ENCODE assay signal across 8 mouse cellular contexts in the genomic region with DNA sequence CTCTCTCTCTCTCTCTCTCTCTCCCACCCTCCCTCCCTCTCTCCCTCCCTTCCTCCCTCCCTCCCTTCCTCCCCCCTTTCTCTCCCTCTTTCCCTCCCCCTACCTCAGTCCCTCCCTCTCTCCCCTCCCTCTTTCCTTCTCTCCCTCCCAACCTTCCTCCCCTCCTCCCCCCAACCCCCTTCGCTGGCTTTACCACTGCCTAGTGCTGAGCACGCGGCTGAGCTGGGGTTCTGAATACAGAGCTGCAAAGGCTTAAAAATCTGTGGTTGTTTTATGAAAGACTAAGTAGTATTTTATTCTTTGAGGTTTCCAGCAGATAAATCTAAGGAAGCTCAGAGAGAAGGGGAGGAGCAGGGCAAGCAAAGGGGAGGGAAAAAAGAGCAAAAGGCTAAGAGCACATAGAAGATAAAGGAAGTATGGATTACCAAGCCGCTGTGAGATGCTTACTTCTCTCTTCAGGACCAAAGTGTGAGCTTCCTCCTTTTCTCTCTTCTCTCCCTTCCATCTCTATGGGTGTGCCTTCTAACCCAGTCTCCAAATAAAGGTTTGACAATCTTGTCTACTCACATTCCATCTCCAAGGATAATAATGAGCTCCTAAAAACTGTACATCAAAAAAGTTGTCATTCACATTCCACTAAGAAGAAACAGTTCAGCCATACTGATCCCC. TPM values are rescaled to one million over a fixed set of nuclear protein-coding genes. Genes with fewer than 3 reads are reported as not detected.
DNase-seq lines count a peak whose midpoint lies in the region; ATAC-seq and TF ChIP-seq lines count a peak whose summit lies in the region.

A gene (minus strand): TSS at position 619 of the 669 bp plus-strand sequence.

- ATAC-seq in heart, embryonic 13.5 days (ENCODE audit: extremely low read depth, insufficient number of reproducible peaks, low FRiP score, low TSS enrichment) = no peak
- ATAC-seq in hindbrain, embryonic 11.5 days (ENCODE audit: low FRiP score) = peak; percentile 63
- ATAC-seq in megakaryocyte, adult 5-6 weeks (ENCODE audit: poor library complexity, severe bottlenecking) = no peak

- H3K9ac ChIP-seq in heart, embryonic 13.5 days = peak within 1 kb of the TSS; percentile 37; the same call in 1 of the 2 replicates
- H3K9ac ChIP-seq in hindbrain, embryonic 11.5 days (ENCODE audit: low read depth, low read length) = peak within 1 kb of the TSS; percentile 19; the same call in 1 of the 2 replicates

- no peaks in the 10 kb centered on the region for H3K36me3 ChIP-seq in heart, embryonic 13.5 days
- H3K36me3 ChIP-seq in hindbrain, embryonic 11.5 days (ENCODE audit: control insufficient read depth, insufficient read depth, low read length) = no peaks in the 10 kb centered on the region

- H3K4me2 ChIP-seq in heart, embryonic 13.5 days = peak within 1 kb of the TSS; percentile 62
- H3K4me2 ChIP-seq in hindbrain, embryonic 11.5 days (replicated peaks; ENCODE audit: low read depth, low read length) = peak within 1 kb of the TSS; percentile 41

- H3K9me3 ChIP-seq in heart, embryonic 13.5 days = no peaks in the 10 kb centered on the region
- H3K9me3 ChIP-seq in hindbrain, embryonic 11.5 days (ENCODE audit: control insufficient read depth, low read length) = no peaks in the 10 kb centered on the region

- TF ChIP-seq POLR2A in brain, embryonic 14.5 days (IDR thresholded peaks at IDR 0.05; ENCODE audit: borderline replicate concordance, extremely low read depth, insufficient read depth, insufficient read length, poor library complexity, severe bottlenecking) = no peak

- WGBS in heart, embryonic 13.5 days = 9% methylated on average over 4 of the region's 4 CpGs
- 4% methylated on average over 4 of the region's 4 CpGs for WGBS in hindbrain, embryonic 11.5 days

- TF ChIP-seq CTCF in brain, embryonic 14.5 days (IDR thresholded peaks at IDR 0.05; ENCODE audit: borderline replicate concordance, extremely low read depth, insufficient read depth, insufficient read length) = no peak

- no peak within 1 kb of the TSS for H3K27ac ChIP-seq in heart, embryonic 13.5 days (replicated peaks)
- no peak within 1 kb of the TSS for H3K27ac ChIP-seq in hindbrain, embryonic 11.5 days (ENCODE audit: low read depth, low read length)

- H3K4me1 ChIP-seq in heart, embryonic 13.5 days = no peaks in the 10 kb centered on the region
- H3K4me1 ChIP-seq in hindbrain, embryonic 11.5 days (replicated peaks; ENCODE audit: control insufficient read depth, insufficient read depth, low read length) = no peaks in the 10 kb centered on the region

- no peak for DNase-seq in heart, postnatal 4 days
- DNase-seq in brain, embryonic 14.5 days (ENCODE audit: low read depth) = peak; percentile 80
- DNase-seq in hindbrain, embryonic 11.5 days (ENCODE audit: low spot score) = peak; percentile 31
- peak; percentile 34 for DNase-seq in mesoderm, embryonic 11.5 days (ENCODE audit: low read depth, low spot score)
- DNase-seq in Muller cell, postnatal 12 days (ENCODE audit: inconsistent ontology term) = no peak
- no peak for DNase-seq in gastrocnemius, adult 8-10 months (ENCODE audit: low spot score in 2 of 2)

- H3K27me3 ChIP-seq in heart, embryonic 13.5 days (replicated peaks) = peaks cover 23% of the 10 kb centered on the region
- no peaks in the 10 kb centered on the region for H3K27me3 ChIP-seq in hindbrain, embryonic 11.5 days (ENCODE audit: control insufficient read depth, insufficient read depth, low read length)

- H3K4me3 ChIP-seq in heart, embryonic 13.5 days = peak within 1 kb of the TSS; percentile 42
- peak within 1 kb of the TSS; percentile 29 for H3K4me3 ChIP-seq in hindbrain, embryonic 11.5 days (ENCODE audit: low read depth, low read length)

RNA-seq across cellular contexts. Expression of the gene that starts here (rescaled TPM):
- polyA plus RNA-seq in heart, embryonic 13.5 days (2015; fragmentation: Nextera tagmentation; extraction: Ambion mirVana) = 0.62 and 1.1 TPM in 2 replicates
- under 1 TPM; 0.11 to 0.43 TPM for total RNA-seq in heart, postnatal 4 days (2021)
- polyA plus RNA-seq in brain, embryonic 14.5 days (2012; rRNA removed) = 26.1 and 42.3 TPM in 2 replicates
- 1.4 and 2.8 TPM in 2 replicates for polyA plus RNA-seq in hindbrain, embryonic 11.5 days (2014; fragmentation: Nextera tagmentation; extraction: Ambion mirVana)
- not detected in 2 replicates for total RNA-seq in megakaryocyte, adult 5-6 weeks (2015)
- not detected in 2 replicates for total RNA-seq in megakaryocyte, adult 5-6 weeks (2017)
- total RNA-seq in gastrocnemius, adult 8-10 months (2022) = under 1 TPM; 0.15 to 0.22 (median 0.18) TPM

Comparison
In these comparisons a context has a peak if more than half of its experiments do, and no peak if none do; other contexts are left out.
1. DNase-seq: peak in brain, embryonic 14.5 days (single experiment), hindbrain, embryonic 11.5 days (single experiment) and mesoderm, embryonic 11.5 days (single experiment); none in heart, postnatal 4 days (single experiment), Muller cell, postnatal 12 days (single experiment) and gastrocnemius, adult 8-10 months (0 of 2).